Mouse (Mus musculus) forebrain, embryonic 16.5 days (tissue): Measurements from ENCODE around the gene Tbc1d22b. TPM values are rescaled to one million over a fixed set of nuclear protein-coding genes. Genes with fewer than 3 reads are reported as not detected.

Experiments
- ATAC-seq: fragments of 200-750 bp; cut with Nextera tagmentation; 2 replicates; pipeline ENCODE4 v1.8.0; 2017; ENCODE audit warnings: mild to moderate bottlenecking, moderate library complexity
- H3K27ac ChIP-seq: fragments of 300-500 bp; sonication (generic); 2 replicates; pipeline ENCODE4 v1.5.1; 2014; ENCODE audit warnings: low read length, control low read depth
- H3K27me3 ChIP-seq: fragments of 300-500 bp; sonication (generic); replicated peaks from 2 replicates; pipeline ENCODE4 v1.6.1; 2014; ENCODE audit warnings: low read length; ENCODE audit not compliant: control insufficient read depth, insufficient read depth
- H3K36me3 ChIP-seq: fragments of 300-500 bp; sonication (generic); 2 replicates; pipeline ENCODE4 v1.6.1; 2014; ENCODE audit not compliant: control insufficient read depth, insufficient read depth
- H3K4me1 ChIP-seq: fragments of 300-500 bp; sonication (generic); replicated peaks from 2 replicates; pipeline ENCODE4 v1.6.1; 2014; ENCODE audit warnings: low read length; ENCODE audit not compliant: control insufficient read depth, insufficient read depth
- H3K4me2 ChIP-seq: fragments of 300-500 bp; sonication (generic); 2 replicates; pipeline ENCODE4 v1.6.1; 2014; ENCODE audit warnings: mild to moderate bottlenecking, low read length, control low read depth
- H3K4me3 ChIP-seq: fragments of 300-500 bp; sonication (generic); replicated peaks from 2 replicates; pipeline ENCODE4 v1.5.1; 2014; ENCODE audit warnings: mild to moderate bottlenecking, low read length, control low read depth
- H3K9ac ChIP-seq: fragments of 300-500 bp; sonication (generic); replicated peaks from 2 replicates; pipeline ENCODE4 v1.6.1; 2014; ENCODE audit warnings: low read depth, low read length, control low read depth
- H3K9me3 ChIP-seq: fragments of 300-500 bp; sonication (generic); 2 replicates; pipeline ENCODE4 v1.6.1; 2016; ENCODE audit warnings: low read length; ENCODE audit not compliant: control insufficient read depth
- WGBS: fragments of 180-500 bp; shearing (Covaris S2); extraction: QIAGEN DNeasy Blood & Tissue Kit; methylation state at CpG from one replicate; pipeline ENCODE4 v1.1.7; 2014; 5-methylcytosine and 5-hydroxymethylcytosine counted together
- polyA plus RNA-seq: library from polyadenylated mRNA; unstranded; fragments of >200 nt; fragmentation: Nextera tagmentation; extraction: Ambion mirVana; gene quantifications from 2 replicates; pipeline ENCODE4 v1.2.1, GENCODE M21; 2015

The Tbc1d22b gene
- polyA plus RNA-seq, 1 experiment from 2014 or later = 25.9 TPM

GRCm38 (mm10) chr17:29583569-29583968 is 34.0 kb downstream of the Tbc1d22b start:
- H3K36me3 ChIP-seq = peaks cover 6% of the 10 kb centered on the region; the same call in 1 of the 2 replicates

GRCm38 (mm10) chr17:29584306-29584705 is 34.7 kb downstream of the Tbc1d22b start:
- ATAC-seq = peak; percentile 57
- peak overlapping the region; percentile 23; the same call in 1 of the 2 replicates for H3K27ac ChIP-seq

More at GRCm38 (mm10) chr17:29583569-29583968, 34.0 kb downstream of the Tbc1d22b start:
- H3K27ac ChIP-seq = no peak overlapping the region
- 70% methylated on average over 5 of the region's 5 CpGs for WGBS
- no peak overlapping the region for H3K4me3 ChIP-seq
- no peak for ATAC-seq
- H3K27me3 ChIP-seq = no peaks in the 10 kb centered on the region
- no peaks in the 10 kb centered on the region for H3K9me3 ChIP-seq
- H3K4me2 ChIP-seq = no peak overlapping the region
- H3K4me1 ChIP-seq = peaks cover 13% of the 10 kb centered on the region
- no peak overlapping the region for H3K9ac ChIP-seq

GRCm38 (mm10) chr17:29584737-29585136 is 35.2 kb downstream of the Tbc1d22b start:
- H3K4me2 ChIP-seq = no peak overlapping the region
- no peak overlapping the region for H3K4me3 ChIP-seq
- H3K9me3 ChIP-seq = no peaks in the 10 kb centered on the region
- H3K9ac ChIP-seq = no peak overlapping the region
- H3K27ac ChIP-seq = peak overlapping the region; percentile 23; the same call in 1 of the 2 replicates
- H3K36me3 ChIP-seq = 0 out of 2 replicates have a peak, but pooled peaks cover 3% of the 10 kb centered on the region
- peak; percentile 59 for ATAC-seq
- H3K27me3 ChIP-seq = no peaks in the 10 kb centered on the region
- H3K4me1 ChIP-seq = peaks cover 20% of the 10 kb centered on the region
- 50% methylated on average over 3 of the region's 3 CpGs for WGBS

More at GRCm38 (mm10) chr17:29584306-29584705, 34.7 kb downstream of the Tbc1d22b start:
- 72% methylated on average over 5 of the region's 5 CpGs for WGBS
- H3K4me2 ChIP-seq = no peak overlapping the region
- H3K9ac ChIP-seq = no peak overlapping the region
- H3K27me3 ChIP-seq = no peaks in the 10 kb centered on the region
- no peaks in the 10 kb centered on the region for H3K9me3 ChIP-seq
- H3K36me3 ChIP-seq = 0 out of 2 replicates have a peak, but pooled peaks cover 3% of the 10 kb centered on the region
- peaks cover 17% of the 10 kb centered on the region for H3K4me1 ChIP-seq
- no peak overlapping the region for H3K4me3 ChIP-seq

- WGBS = 89% methylated on average over 6 of the region's 6 CpGs
- Histone ChIP-seq H3K4me2 (no peak overlapping the region), H3K36me3 (0 out of 2 replicates have a peak, but pooled peaks cover 3% of the 10 kb centered on the region), H3K27me3 (no peaks in the 10 kb centered on the region), H3K9ac (no peak overlapping the region), H3K4me3 (no peak overlapping the region), H3K4me1 (peaks cover 20% of the 10 kb centered on the region), H3K9me3 (no peaks in the 10 kb centered on the region), H3K27ac (no peak overlapping the region)
- no peak for ATAC-seq
Measured at GRCm38 (mm10) chr17:29585446-29585845, 35.9 kb downstream of the Tbc1d22b start.

GRCm38 (mm10) chr17:29586921-29587320 is 37.3 kb downstream of the Tbc1d22b start:
- H3K27ac ChIP-seq = no peak overlapping the region
- H3K9ac ChIP-seq = no peak overlapping the region
- H3K27me3 ChIP-seq = no peaks in the 10 kb centered on the region
- H3K36me3 ChIP-seq = 0 out of 2 replicates have a peak, but pooled peaks cover 3% of the 10 kb centered on the region
- no peaks in the 10 kb centered on the region for H3K9me3 ChIP-seq
- H3K4me1 ChIP-seq = peaks cover 20% of the 10 kb centered on the region
- H3K4me3 ChIP-seq = no peak overlapping the region
- H3K4me2 ChIP-seq = no peak overlapping the region
- ATAC-seq = no peak
- WGBS = 91% methylated on average over 9 of the region's 9 CpGs

- H3K4me1 ChIP-seq = peaks cover 12% of the 10 kb centered on the region
- H3K9me3 ChIP-seq = no peaks in the 10 kb centered on the region
- no peak overlapping the region for H3K9ac ChIP-seq
- no peaks in the 10 kb centered on the region for H3K27me3 ChIP-seq
- H3K27ac ChIP-seq = peak overlapping the region; percentile 41; the same call in 1 of the 2 replicates
- WGBS = 15% methylated on average over 11 of the region's 11 CpGs
- H3K36me3 ChIP-seq = no peaks in the 10 kb centered on the region
- peak; percentile 72 for ATAC-seq
- no peak overlapping the region for H3K4me2 ChIP-seq
- H3K4me3 ChIP-seq = no peak overlapping the region
Measured at GRCm38 (mm10) chr17:29589221-29589898, 39.8 kb downstream of the Tbc1d22b start.

GRCm38 (mm10) chr17:29595891-29596770 is 46.5 kb downstream of the Tbc1d22b start:
- H3K9me3 ChIP-seq = no peaks in the 10 kb centered on the region
- H3K4me3 ChIP-seq = no peak overlapping the region
- H3K27ac ChIP-seq = no peak overlapping the region
- no peak overlapping the region for H3K9ac ChIP-seq
- WGBS = 86% methylated on average over 15 of the region's 15 CpGs
- H3K36me3 ChIP-seq = peaks cover 3% of the 10 kb centered on the region; the same call in 1 of the 2 replicates
- H3K4me2 ChIP-seq = no peak overlapping the region
- no peak for ATAC-seq
- H3K4me1 ChIP-seq = peaks cover 2% of the 10 kb centered on the region; the same call in 1 of the 2 replicates
- H3K27me3 ChIP-seq = no peaks in the 10 kb centered on the region

- H3K27ac ChIP-seq = no peak overlapping the region
- no peak overlapping the region for H3K9ac ChIP-seq
- no peak overlapping the region for H3K4me2 ChIP-seq
- 78% methylated on average over 13 of the region's 13 CpGs for WGBS
- no peak for ATAC-seq
- peaks cover 3% of the 10 kb centered on the region; the same call in 1 of the 2 replicates for H3K36me3 ChIP-seq
- no peaks in the 10 kb centered on the region for H3K27me3 ChIP-seq
- no peak overlapping the region for H3K4me3 ChIP-seq
- no peaks in the 10 kb centered on the region for H3K9me3 ChIP-seq
- H3K4me1 ChIP-seq = peaks cover 2% of the 10 kb centered on the region; the same call in 1 of the 2 replicates
Measured at GRCm38 (mm10) chr17:29596771-29597132, 47.2 kb downstream of the Tbc1d22b start.

- H3K27me3 ChIP-seq = no peaks in the 10 kb centered on the region
- no peak overlapping the region for H3K27ac ChIP-seq
- H3K4me1 ChIP-seq = peaks cover 2% of the 10 kb centered on the region; the same call in 1 of the 2 replicates
- no peak overlapping the region for H3K4me3 ChIP-seq
- no peak for ATAC-seq
- peaks cover 9% of the 10 kb centered on the region for H3K36me3 ChIP-seq
- H3K4me2 ChIP-seq = no peak overlapping the region
- WGBS = 90% methylated on average over 14 of the region's 14 CpGs
- no peaks in the 10 kb centered on the region for H3K9me3 ChIP-seq
- no peak overlapping the region for H3K9ac ChIP-seq
Measured at GRCm38 (mm10) chr17:29599051-29599450, 49.5 kb downstream of the Tbc1d22b start.
